Mouse (Mus musculus): ENCODE measurements around the gene Safb. TPM values are rescaled to one million over a fixed set of nuclear protein-coding genes. Genes with fewer than 3 reads are reported as not detected.

The Safb gene
- 10 to 100 TPM; 52.6 to 55.0 TPM for polyA plus RNA-seq (2017; shearing (Covaris generic))

DNA sequence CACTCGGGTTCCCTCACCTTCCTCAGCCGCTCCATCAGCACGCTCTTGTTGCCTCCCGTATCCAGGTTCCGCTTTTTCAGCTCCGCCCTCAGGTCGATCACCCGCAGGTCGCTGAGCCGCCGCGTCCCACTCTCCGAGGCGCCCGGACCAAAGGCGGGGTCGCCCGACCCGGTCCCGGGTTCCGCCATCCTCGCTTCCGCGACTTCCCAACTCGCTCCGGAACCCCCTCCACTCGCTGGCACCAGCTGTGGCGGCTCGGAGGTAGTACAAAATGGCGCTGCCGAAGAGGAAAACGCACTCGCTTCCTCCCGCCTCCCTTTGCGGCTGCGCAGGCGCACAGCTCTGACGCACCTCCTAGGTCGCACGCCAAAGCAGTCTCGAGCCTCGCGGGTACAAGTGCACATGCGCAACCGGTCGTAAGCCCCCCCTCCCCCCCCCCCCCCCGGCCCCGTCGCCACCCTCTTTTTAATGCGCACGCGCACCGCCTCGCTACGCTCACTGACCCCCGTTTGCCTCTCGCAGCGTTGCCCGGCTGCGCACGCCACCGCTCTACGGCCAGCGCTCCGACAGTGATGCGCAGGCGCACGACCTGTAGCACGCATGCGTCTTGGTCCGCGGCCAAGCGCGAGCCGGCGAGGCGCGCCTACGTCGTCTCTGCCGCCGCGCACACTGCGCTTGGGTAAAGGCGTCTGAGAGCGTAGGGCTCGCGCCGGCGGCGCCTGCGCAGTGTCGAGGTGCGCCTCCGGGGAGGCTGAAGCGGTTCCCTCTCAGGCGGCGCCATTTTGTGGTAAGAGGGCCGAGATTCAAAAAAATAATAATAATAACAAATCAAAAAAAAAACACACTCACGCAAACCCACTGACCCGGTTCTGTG is at the start of gene Safb, which contains the start of gene Safb2:
Safb (plus strand) TSS at position 569 of the 874 bp plus-strand sequence.
Safb2 (minus strand) TSS at position 329 of the 874 bp plus-strand sequence.
- peak; percentile 86 for ATAC-seq

- ATAC-seq: no peak
These were observed 48.4 kb upstream of the Safb start for GRCm38 (mm10) chr17:56536192-56536591.

- ATAC-seq: no peak
These were observed 47.8 kb upstream of the Safb start for GRCm38 (mm10) chr17:56536874-56537273.

GRCm38 (mm10) chr17:56537912-56538311 is 46.7 kb upstream of the Safb start:
- no peak for ATAC-seq

DNA sequence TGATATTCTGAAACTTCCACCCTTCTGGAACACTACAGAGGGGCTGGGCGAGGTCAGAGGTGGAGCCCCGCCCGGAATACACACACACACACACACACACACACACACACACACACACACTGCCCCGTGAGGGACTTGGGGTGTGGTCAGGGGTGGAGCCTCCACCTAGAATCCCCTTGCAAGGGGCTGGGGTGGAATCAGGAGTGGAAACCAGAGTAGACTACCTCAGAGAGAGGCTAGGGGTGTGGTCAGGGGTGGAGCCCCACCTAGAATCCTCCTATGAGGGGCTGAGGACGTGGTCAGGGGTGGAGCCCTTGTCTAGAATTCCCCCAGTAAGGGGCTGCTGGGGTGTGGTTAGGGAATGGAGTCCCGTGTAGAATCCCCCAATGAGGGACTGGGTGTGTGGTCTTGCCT is 44.1 kb upstream of the Safb start:
- no peak for ATAC-seq

DNA sequence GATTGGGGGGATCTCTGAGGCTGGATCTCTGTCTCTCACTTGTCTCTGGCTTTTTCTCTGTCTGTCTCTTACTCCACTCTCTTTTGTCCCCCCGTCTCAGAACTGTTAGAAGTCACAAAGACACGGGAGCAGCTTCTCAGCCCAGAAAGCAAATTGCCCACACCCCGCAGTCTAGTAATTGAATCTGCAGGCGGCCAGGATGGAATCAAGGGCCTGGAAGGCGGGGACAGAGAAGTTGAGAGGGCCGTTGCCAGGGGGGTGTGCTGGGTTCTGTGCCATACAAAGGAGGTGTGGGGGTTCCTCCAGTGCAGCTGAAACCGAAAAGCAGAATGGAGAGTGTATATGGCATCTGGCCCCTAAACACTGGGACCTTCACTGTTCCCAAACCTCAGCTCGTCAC is 41.9 kb upstream of the Safb start:
- ATAC-seq: no peak

DNA sequence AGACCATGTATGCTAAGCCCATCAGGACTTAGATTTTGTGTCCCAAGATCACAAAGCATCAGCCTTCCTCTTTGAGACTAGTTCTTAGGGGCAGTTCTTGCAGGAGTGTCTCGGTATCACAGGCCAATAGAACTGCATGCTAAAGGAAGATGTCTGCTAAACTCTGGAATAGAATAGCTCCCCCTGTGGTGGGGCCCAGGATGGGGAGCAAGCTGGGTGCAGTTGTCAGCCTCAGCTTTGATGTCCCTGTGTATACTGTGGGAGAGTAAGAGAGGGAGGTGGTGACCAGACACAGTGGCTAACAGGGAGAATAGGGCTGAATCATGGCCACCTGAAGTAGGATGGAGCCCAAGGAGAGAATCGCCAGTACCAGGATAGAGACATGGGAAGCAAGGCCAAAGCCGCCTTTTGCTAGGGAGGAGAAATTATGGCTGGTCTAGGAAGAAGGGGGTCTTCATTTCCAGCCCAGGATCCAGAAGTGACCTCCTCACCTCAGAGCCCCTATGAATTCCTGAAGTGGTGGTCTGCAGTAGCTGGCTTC is 40.9 kb upstream of the Safb start:
- no peak for ATAC-seq

GRCm38 (mm10) chr17:56544699-56545387 is 39.8 kb upstream of the Safb start:
- no peak for ATAC-seq

DNA sequence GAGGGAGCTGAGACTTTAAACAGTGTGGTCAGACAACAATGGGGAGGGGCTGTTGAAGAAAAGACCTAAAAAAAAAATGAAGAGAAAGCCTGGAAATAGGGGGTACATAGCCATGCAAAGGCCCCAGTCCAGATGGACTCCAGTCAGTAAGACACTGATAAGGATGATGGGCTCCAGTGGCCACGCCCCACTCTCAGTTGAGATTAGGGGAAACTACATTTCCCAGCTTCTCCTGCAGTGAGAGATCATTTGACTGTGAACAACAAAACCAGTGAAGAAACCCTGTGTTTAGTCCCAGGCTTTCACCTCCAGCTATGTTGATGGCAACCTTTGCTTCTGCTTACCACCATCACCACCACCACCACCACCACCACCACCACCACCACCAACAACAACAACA is 38.7 kb upstream of the Safb start:
- no peak for ATAC-seq

DNA sequence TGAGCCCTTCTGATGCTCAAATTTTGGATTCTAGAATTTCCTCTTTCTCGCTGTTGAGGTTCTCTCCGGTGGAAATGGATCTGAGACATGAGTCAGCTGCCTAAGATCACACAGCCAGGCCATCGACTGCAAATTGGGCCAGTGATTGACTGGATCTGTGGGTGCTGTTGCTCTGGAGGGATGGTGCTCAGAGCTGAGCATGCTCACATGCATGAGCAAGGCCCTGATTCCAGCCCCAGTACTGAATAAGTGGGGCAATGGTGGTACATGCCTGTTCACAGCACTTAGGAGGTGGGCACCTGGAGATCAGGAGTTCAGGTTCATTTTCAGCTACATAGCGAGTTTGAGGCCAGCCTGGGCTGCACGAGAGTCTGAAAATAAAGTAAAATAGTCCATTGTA is 38.0 kb upstream of the Safb start:
- ATAC-seq: no peak

GRCm38 (mm10) chr17:56547116-56547845 is 37.3 kb upstream of the Safb start:
- ATAC-seq: no peak

DNA sequence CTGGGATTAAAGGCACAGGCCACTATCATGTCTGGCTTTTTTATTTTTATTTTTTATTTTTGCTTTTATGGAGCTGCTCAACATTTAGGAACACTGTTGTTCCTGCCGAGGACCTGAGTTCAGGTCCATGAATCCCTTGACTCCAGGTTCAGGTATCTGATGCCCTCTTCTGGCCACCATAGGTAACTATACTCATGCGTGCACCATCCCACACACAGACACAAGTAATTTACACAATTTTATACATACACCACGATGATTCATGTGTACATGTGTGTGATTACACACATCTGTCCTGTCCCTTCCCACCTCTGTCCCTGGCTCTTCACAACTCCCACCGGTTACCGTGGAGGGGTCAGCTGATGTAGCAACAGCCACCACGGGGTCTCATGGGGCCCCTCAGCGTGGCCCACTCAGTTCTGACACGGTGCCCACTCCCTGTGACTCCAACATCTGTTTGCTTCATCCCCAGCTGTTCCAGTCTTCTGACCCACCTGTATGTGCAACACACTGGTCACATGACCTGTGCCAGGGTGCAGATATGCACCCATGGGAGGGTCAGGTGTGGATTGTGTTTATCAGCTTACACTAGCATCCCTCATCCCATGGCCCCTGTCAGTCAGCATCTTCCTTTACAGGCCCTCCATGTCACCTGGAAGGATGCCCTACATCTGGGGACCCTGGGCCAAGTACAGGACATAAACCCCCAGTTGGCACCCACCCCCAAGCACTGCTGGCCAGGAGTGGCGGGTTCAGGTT is 36.6 kb upstream of the Safb start:
- ATAC-seq: no peak

DNA sequence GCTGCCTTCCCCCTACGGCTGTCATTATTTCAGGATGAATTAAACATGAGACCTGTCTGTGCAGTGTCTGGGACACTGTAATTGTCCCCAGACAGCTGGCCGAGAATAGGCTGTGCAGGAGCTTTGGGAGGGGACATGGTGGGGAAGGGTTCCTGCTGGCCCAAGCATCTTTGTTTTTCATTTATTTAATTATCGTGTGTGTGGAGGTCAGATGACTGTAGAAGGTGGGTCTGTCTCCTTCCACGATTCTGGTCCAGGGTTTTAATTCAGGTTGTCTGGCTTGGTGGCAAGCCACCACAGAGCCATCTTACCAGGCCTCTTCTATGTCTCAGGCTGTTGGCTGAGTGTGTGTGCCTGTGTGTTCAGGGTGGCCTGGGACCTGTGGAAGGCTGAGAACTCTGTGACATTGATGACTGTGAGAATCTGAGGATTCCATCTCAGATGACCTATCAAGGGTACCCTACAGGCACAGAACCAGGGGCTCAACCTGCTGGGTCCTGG is 36.0 kb upstream of the Safb start:
- ATAC-seq: no peak

GRCm38 (mm10) chr17:56550784-56551475 is 33.7 kb upstream of the Safb start:
- no peak for ATAC-seq

DNA sequence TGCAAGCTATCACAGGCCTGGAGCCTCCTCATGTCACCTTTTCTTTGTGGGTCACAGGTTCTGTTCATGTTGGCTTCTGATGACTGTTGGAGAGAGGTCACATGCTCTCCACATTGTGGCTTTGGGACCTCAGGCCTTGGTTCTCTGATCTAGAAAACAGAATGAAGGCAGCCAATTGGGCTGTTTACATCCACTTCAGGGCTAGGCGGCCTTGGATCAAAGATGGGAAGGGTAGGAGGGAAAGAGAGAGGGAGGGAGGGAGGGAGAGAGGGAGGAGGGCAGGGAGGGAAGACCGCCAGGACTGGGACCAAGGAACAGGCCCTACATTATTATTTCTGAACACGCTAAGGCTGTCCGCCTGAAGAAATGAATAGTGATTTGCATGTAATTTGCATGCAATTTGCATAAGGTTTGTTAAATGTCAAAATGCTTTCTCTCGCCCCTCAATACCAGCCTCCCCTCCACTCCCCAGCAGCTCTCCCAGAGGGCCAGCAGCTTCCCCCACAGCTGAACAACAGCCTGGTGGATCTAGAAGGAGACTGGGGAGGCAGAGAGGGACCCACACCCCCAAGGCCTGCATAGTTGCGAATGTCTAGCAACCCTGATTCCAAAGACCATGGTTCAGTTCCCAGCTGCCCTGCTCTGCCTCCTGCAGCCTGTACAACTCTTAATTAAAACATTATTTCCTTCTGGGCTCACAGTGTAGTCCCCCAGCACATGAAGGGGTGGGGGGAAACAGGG is 32.6 kb upstream of the Safb start:
- no peak for ATAC-seq

DNA sequence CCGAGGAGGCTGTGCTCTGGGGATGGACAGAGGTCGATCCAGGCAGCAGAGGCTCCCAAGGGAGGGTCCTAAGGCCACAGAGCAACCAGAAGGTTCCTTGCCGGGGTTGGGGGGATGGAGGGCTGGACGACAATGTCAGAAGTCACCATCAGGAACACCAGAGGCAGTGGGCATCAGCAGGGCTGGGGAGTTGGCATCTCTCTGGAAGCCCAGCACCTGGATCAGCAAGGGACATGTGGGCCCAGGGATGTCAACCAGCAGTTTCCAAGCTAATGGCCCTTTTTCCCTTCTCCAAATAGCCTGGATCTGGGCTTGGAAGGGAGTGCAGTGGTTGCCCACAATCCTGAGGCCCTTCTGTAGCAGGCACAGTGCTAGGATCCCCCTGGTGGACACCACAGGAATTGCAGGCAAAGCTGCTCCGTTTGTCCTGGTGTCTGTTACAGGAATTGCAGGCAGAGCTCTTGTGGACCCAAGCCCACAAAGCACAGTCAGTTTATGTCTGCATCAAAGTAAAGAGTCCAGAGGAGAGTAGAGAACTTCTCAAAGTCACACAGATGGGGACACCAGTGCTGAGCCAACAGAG is 31.8 kb upstream of the Safb start:
- peak; percentile 92 for ATAC-seq

DNA sequence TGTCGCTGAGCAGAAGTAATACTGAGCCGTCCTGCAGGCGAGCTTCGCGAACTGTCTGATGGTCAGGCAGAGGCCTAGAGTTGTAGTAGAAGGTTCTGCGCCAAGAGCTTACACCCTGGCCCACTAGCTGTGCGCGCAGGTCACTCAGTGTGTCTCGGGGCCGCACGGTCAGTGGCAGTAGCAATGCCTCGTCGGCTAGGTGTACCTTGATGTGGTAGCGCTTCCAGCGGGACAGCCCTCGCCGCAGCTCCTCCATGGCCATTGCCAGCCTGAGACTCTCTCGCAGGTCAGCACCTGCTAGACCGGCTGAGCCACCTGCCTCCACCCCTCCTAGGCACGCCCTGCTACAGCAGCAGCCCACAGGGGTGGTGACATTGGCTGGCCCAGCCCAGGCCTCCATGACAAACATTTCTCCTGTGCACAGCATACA is 30.5 kb upstream of the Safb start, which contains the start of gene Gm20219:
Gm20219 (minus strand) TSS at position 266 of the 430 bp plus-strand sequence.
- no peak for ATAC-seq

- peak; percentile 72 for ATAC-seq
These were observed 26.2 kb upstream of the Safb start for GRCm38 (mm10) chr17:56558448-56558847.

DNA sequence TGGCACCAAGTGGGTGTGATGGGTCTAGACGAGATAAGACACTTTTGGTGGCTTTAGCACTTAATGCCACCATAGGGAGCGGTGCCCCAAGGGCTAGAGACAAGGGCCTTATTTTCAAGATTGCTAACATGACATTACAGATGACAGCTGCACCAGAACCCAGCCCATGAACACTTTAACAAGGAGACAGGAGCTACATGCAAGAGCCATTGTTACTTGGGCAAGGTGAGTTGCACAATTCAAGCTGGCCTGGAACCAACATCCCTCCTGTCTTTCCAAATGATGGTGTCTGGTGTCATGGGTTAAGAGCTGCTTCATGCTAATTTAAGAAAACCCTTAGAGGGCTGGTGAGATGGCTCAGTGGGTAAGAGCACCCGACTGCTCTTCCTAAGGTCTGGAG is 25.2 kb upstream of the Safb start:
- ATAC-seq: no peak

DNA sequence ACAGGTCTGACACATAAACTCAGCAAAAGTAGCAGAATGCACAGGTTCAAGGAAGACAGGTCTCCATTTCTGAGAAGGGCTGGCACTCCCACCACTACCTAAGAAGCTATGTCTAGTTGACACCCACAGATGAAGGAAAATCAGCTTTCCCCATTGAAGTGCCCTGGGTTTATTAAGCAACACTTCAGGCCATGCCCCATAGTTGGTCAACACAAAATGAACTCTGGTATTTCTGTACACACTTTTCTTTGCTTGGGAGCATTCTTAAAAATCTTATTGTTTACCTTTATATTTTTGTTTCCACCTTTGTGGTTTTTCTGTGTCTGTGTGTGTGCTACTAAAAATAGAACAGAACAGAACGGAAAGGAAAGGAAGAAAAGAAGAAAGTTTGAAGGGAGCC is 24.5 kb upstream of the Safb start:
- no peak for ATAC-seq

Data from CD4-positive, CD25-positive, alpha-beta regulatory T cell, adult 4 months (primary cell).